Mouse (Mus musculus): ENCODE data around the gene Tradd. TPM values are rescaled to one million over a fixed set of nuclear protein-coding genes. Genes with fewer than 3 reads are reported as not detected.
A peak's percentile ranks its signal among the peaks of the same experiment; 100 is the strongest.

Tradd gene
- 20.1 and 23.2 TPM in 2 replicates for polyA plus RNA-seq (2015; fragmentation: Nextera tagmentation; extraction: Ambion mirVana)

DNA sequence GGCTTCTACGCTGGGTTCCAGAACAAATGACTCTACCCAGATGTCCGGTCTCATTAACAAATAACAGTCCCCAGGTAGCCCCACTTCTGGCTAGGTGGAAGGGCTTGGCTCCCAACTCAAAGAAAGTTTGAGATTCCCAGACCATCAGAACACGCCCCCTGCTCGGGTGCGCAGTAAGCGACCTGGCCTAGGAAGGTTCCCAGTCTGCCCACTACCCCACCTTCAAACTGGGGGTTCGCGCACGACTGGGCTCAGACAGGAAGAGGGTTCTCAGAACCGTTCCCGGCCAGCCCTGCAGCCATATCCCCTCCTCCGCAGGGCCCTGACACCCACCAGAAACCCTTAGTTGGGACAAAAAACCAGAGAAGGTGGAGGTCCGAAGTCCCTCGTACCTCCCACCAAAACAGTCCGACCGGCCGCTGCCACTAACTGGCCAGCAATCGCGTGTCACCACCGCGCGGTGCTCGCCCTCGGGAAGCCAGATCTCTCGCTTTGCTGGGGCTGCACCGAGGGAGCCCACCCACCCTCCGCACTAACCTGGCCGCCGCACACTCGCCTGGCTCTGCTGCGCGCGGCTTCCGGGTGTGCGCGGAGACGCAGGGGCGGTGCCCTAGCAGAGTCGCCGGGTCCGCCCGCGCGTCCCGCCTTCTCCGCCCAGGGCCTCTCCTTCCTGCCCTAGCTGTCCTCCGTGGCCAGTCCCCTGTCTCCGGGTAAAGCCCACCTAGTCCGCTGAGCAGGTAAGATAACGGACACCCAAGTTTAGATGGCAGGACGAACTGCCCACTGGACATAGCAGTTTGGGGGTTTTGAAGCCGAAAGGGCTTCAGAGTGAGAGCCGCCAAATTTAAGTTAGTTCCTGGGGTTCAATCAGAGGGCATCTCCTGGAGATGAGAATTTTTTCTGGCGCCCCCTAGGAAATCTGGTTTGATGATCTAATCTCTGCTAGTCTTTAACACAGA, at the start of gene Tradd, which contains the start of gene Fbxl8:
TSS of gene Tradd (minus strand) at position 586 of the 959 bp plus-strand sequence.
TSS of gene Fbxl8 (plus strand) at position 625 of the 959 bp plus-strand sequence.
- WGBS: under 1% methylated on average over 54 of the region's 54 CpGs
- peaks cover 90% of the 10 kb centered on the region for H3K27me3 ChIP-seq
- no peaks in the 10 kb centered on the region for H3K36me3 ChIP-seq
- H3K9me3 ChIP-seq: peaks cover 9% of the 10 kb centered on the region; the same call in 1 of the 2 replicates
- peaks cover 30% of the 10 kb centered on the region for H3K4me1 ChIP-seq
- peak; percentile 66 for ATAC-seq (ENCODE audit: low FRiP score, low read depth)
- peak within 1 kb of the TSS; percentile 69 for H3K4me3 ChIP-seq
- H3K4me2 ChIP-seq (replicated peaks): peak within 1 kb of the TSS; percentile 87
- H3K9ac ChIP-seq: peak within 1 kb of the TSS; percentile 76
- H3K27ac ChIP-seq: no peak within 1 kb of the TSS

DNA sequence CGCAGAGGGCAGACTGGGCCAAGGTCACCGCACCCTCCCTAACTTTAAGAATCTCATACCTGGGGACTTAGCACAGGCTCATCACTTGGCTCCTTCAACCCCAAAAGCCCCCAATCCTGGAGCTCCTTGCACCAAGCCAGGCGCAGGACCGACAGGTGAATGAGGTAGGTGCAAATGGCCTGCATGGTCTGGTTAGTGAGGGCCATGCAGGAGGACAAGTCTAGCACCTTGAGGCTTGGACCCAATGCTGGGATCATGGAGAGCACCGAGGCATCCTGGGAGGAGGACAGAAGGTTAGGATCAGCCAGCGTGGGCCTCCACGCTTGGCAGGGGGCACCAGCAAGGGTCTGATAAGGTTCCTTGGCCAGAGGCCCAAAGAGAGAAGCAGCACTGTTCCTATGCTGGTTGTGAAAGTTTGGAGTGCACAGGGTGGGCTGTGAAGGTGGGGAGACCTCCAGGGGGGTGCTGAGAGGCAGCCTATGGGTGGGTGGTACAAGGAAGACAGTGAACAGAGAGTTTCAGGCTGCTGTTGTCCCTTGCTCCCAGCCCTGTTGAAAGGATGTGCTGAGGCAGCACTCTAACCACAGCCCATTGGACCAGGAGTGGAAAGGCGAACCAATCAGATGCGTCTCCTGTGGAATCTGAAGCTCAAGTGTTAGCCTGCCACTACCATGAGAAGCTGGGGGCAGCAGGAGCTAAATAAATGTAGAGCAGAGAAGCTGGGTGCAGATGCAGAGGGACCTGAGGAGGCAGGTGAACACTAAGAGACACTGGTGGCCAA, 49.4 kb upstream of the Tradd start:
- Histone ChIP-seq H3K4me3 (no peak overlapping the region), H3K9ac (no peak overlapping the region), H3K9me3 (no peaks in the 10 kb centered on the region), H3K27me3 (no peaks in the 10 kb centered on the region), H3K27ac (no peak overlapping the region), H3K36me3 (peaks cover 95% of the 10 kb centered on the region), H3K4me1 (no peaks in the 10 kb centered on the region), H3K4me2 (replicated peaks) (no peak overlapping the region)
- WGBS: 74% methylated on average over 9 of the region's 9 CpGs
- ATAC-seq (ENCODE audit: low FRiP score, low read depth): no peak

DNA sequence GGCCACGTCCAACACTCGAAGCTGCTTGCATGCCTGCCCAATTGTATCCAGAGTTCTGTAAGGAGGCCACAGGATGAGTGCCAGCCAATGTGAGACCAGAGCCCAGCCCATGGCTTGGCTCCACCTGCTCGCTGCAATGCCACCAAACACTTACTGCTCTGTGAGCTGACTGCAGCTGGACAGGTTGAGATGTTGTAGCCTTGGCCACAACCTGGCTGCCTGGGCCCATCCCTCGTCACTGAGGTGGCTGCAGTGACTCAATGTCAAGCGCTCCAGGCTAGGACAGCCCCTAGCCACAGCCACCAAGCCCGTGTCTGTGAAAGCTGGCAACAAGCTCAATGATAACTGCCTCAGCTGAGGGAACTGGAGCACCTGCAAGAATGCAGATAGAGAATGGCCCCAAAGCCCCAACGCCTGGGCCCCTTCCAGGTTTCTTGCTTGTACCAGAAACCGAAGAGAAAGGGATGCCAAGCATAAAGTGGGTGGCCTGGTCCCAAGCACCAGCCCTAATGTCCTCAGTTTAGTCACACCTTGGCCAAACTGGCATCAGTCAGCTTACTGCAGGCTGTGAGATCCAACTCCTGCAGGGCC, 48.6 kb upstream of the Tradd start:
- Histone ChIP-seq H3K9me3 (no peaks in the 10 kb centered on the region), H3K4me3 (no peak overlapping the region), H3K36me3 (peaks cover 95% of the 10 kb centered on the region), H3K27ac (no peak overlapping the region), H3K4me2 (replicated peaks) (no peak overlapping the region), H3K4me1 (no peaks in the 10 kb centered on the region), H3K27me3 (no peaks in the 10 kb centered on the region), H3K9ac (no peak overlapping the region)
- WGBS: 89% methylated on average over 8 of the region's 8 CpGs
- no peak for ATAC-seq (ENCODE audit: low FRiP score, low read depth)

DNA sequence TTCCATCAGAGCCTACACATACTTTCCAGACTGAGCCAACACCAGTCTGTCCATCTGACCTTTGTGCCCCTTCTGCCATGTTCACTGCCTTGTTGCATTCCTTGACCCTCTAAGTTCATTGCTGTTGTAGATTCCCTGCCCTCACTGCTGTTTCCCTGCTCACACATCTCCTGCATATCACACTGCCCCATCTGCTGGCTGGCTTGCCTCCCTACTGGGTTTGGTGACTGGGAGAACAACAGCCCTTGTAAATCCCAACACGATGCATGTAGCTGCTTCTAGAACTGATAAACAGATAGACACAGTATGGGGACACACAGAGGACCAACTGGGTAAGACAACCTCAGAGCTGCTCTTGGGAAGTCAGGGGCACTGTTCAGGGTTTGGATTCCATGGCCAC, 47.3 kb upstream of the Tradd start:
- Histone ChIP-seq H3K36me3 (peaks cover 95% of the 10 kb centered on the region), H3K4me2 (replicated peaks) (no peak overlapping the region), H3K4me3 (no peak overlapping the region), H3K27ac (no peak overlapping the region), H3K9me3 (no peaks in the 10 kb centered on the region), H3K4me1 (peaks cover under 1% of the 10 kb centered on the region; the same call in 1 of the 2 replicates), H3K9ac (no peak overlapping the region), H3K27me3 (no peaks in the 10 kb centered on the region)
- WGBS: 90% methylated on average over 1 of the region's 1 CpGs
- no peak for ATAC-seq (ENCODE audit: low FRiP score, low read depth)

DNA sequence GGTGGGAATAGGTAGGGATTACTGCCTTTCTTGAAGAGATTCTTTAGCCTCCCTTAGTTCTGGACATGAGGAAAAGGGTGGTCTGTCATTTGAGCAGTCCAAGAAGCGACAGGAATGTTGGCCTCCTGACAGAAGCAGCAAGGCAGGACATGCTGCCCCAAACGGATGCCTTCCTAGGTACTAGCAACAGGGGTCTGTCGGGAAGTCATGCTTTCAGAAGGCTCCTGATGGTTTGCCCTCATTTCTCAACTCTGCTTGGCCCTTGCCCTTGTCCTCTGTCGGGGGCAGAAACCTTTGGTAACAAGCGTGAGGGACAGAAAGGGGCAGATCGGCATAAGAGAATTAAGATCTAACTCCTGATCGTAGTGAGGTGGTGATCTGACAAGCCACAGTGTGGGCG, 45.7 kb upstream of the Tradd start:
- Histone ChIP-seq H3K9me3 (no peaks in the 10 kb centered on the region), H3K27ac (no peak overlapping the region), H3K4me2 (replicated peaks) (no peak overlapping the region), H3K27me3 (no peaks in the 10 kb centered on the region), H3K9ac (no peak overlapping the region), H3K4me3 (no peak overlapping the region), H3K4me1 (peaks cover 16% of the 10 kb centered on the region), H3K36me3 (peaks cover 83% of the 10 kb centered on the region)
- no peak for ATAC-seq (ENCODE audit: low FRiP score, low read depth)
- 88% methylated on average over 8 of the region's 8 CpGs for WGBS

DNA sequence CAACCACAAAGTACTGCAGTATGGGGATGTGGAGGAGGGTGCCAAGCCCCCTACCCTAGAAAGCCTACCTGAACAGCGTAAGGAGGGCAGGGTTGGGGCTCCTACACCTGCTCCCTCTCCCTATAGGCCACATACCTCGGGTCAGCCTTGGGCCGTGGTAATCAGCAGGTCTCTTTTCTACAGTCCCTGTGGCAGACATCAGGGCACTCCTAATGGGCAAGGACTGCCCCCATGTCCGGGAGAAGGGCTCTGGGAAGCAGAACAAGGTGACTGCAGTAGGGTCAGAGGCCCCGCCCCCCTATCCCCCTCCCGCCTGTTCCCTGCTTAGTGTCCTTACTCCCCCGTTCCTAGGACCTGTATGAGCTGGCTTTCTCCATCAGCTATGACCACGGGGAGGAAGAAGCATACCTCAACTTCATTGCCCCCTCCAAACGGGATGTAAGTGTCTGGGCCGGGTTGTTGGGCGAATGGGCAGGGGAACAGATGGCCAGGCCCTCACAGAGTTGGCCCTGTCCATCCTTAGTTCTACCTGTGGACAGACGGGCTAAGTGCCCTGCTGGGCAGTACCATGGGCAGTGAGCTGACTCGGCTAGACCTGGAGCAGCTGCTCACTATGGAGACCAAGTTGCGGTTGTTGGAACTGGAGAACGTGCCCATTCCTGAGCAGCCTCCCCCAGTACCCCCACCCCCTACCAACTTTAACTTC, 44.9 kb upstream of the Tradd start:
- peaks cover 23% of the 10 kb centered on the region for H3K4me1 ChIP-seq
- no peak overlapping the region; the same call in 1 of the 2 replicates for H3K9ac ChIP-seq
- peaks cover 82% of the 10 kb centered on the region for H3K36me3 ChIP-seq
- H3K27ac ChIP-seq: no peak overlapping the region
- H3K9me3 ChIP-seq: no peaks in the 10 kb centered on the region
- H3K27me3 ChIP-seq: no peaks in the 10 kb centered on the region
- no peak overlapping the region for H3K4me3 ChIP-seq
- no peak overlapping the region for H3K4me2 ChIP-seq (replicated peaks)
- WGBS: 81% methylated on average over 15 of the region's 15 CpGs
- ATAC-seq (ENCODE audit: low FRiP score, low read depth): no peak

DNA sequence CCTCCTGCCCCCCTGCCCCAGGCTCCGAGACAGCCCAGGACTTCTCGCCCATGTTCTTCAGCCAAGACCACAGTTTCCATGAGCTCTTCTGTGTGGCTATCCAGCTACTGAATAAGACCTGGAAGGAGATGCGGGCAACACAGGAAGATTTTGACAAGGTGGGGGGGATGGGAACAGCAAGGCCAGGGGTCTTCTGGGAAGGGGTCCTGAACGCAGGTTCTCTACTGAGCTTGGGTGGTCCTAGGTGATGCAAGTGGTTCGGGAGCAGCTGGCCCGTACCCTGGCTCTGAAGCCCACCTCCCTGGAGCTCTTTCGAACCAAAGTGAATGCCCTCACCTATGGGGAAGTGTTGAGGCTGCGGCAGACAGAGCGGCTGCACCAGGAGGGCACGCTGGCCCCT, 44.0 kb upstream of the Tradd start:
- WGBS: 92% methylated on average over 10 of the region's 10 CpGs

DNA sequence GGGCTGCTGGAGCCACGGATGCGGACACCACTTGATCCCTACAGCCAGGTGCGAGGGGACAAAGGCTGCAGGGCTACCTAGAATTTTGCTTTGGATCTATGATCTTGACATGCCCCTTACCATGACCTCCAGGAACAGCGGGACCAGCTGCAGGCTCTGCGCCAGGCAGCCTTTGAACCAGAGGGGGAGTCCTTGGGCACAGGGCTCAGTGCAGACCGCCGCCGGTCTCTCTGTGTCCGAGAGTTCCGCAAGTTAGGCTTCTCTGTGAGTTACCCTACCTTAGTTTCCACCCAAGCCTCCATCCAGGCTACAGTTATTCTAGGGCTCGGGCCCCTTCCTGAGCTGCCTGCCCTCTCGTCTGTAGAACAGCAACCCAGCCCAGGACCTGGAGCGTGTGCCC, 43.3 kb upstream of the Tradd start:
- Histone ChIP-seq H3K4me2 (replicated peaks) (no peak overlapping the region), H3K9me3 (no peaks in the 10 kb centered on the region), H3K36me3 (peaks cover 79% of the 10 kb centered on the region), H3K9ac (no peak overlapping the region), H3K27ac (no peak overlapping the region), H3K4me3 (no peak overlapping the region), H3K4me1 (peaks cover 24% of the 10 kb centered on the region), H3K27me3 (no peaks in the 10 kb centered on the region)
- 96% methylated on average over 13 of the region's 13 CpGs for WGBS
- ATAC-seq (ENCODE audit: low FRiP score, low read depth): no peak

More for the DNA sequence above, 44.0 kb upstream of the Tradd start:
- no peak for ATAC-seq (ENCODE audit: low FRiP score, low read depth)
- no peak overlapping the region for H3K4me2 ChIP-seq (replicated peaks)
- H3K27me3 ChIP-seq: no peaks in the 10 kb centered on the region
- no peak overlapping the region for H3K9ac ChIP-seq
- H3K4me3 ChIP-seq: no peak overlapping the region
- H3K36me3 ChIP-seq: peaks cover 81% of the 10 kb centered on the region
- H3K27ac ChIP-seq: no peak overlapping the region
- H3K9me3 ChIP-seq: no peaks in the 10 kb centered on the region
- H3K4me1 ChIP-seq: peaks cover 24% of the 10 kb centered on the region

DNA sequence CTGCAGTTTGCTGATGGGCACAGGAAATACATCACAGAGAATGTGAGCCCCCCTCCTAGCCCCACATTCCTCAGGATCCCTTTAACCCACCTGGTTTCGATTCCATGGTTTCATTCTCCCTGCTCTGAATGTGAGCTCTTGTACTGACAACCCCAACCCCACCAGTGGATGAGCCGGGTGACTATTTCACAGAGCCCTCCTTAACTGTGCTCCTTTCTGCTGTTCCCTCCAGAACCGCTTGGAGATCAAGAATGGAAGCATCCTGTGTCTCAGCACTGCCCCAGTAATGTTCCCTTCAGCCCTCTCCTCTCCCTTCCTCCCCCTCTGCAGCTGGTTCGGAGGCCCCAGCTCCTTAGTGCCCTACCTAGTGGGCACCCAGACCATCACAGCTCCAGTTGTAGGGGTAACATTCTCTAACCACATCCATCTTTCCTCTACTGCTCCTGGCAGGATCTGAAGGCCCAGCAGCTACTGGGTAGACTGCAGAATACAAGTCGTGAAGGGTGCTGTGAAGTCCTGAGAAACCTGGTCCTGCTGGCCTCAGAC, 41.8 kb upstream of the Tradd start:
- WGBS: 38% methylated on average over 5 of the region's 5 CpGs
- Histone ChIP-seq H3K36me3 (peaks cover 79% of the 10 kb centered on the region), H3K4me1 (peaks cover 24% of the 10 kb centered on the region), H3K9me3 (no peaks in the 10 kb centered on the region), H3K4me2 (replicated peaks) (peak overlapping the region; percentile 72), H3K4me3 (peak overlapping the region; percentile 40), H3K27me3 (no peaks in the 10 kb centered on the region), H3K9ac (peak overlapping the region; percentile 58), H3K27ac (peak overlapping the region; percentile 70)
- peak; percentile 12; the same call in 1 of the 2 replicates for ATAC-seq (ENCODE audit: low FRiP score, low read depth)

DNA sequence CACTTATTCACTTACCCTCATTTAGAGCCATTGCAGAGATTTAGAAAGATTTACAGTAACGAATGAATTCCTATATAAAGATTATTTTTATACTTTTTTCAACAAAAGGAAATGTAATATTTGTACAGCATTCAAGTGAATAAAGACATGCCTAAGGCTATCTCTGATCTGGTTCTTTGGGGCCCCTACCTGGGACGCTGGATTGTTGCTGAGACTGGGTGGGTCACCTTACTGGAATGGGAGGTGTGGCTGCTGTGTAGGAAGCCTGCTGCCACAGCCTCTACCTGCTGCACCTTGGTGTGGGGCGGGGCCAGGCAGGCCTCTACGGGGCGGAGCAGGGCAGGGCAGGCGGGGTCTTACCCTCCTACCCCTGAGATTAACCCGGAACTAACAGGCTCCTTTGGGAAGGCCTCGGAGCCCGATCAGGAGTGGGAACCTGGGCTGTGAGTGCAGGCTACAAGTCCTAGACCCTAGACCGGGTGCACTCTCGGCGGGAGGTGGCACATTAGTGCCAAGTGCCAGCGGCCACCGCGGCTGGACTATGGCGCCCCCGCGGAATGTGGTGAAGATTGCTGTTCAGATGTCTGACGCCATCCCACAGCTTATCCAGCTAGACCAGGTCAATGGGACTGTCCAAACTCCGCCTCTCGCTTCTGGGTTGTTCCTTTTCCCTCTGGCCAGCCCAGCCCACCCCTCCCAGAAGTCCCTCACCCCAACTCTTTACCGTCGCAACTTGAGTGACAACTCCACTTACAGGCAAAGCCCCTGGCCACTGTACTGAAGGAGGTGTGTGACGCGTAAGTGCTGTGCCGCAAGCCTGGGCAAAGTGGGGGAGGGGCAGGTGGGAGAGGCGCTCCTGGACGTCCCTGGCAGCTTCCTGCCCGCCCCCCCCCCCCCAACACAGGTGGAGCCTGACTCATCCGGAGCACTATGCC, 41.1 kb upstream of the Tradd start, which contains the start of gene Elmo3:
TSS of gene Elmo3 (plus strand) at position 391 of the 935 bp plus-strand sequence.
- ATAC-seq (ENCODE audit: low FRiP score, low read depth): peak; percentile 77
- no peaks in the 10 kb centered on the region for H3K9me3 ChIP-seq
- H3K9ac ChIP-seq: peak within 1 kb of the TSS; percentile 58
- H3K27ac ChIP-seq: peak within 1 kb of the TSS; percentile 70
- peak within 1 kb of the TSS; percentile 40 for H3K4me3 ChIP-seq
- 4% methylated on average over 29 of the region's 30 CpGs for WGBS
- peaks cover 82% of the 10 kb centered on the region for H3K36me3 ChIP-seq
- peaks cover 24% of the 10 kb centered on the region for H3K4me1 ChIP-seq
- no peaks in the 10 kb centered on the region for H3K27me3 ChIP-seq
- peak within 1 kb of the TSS; percentile 72 for H3K4me2 ChIP-seq (replicated peaks)

Data from limb, embryonic 13.5 days (tissue).